Mouse (Mus musculus) brain, adult 2 months (tissue): ENCODE results near the gene Matn4.
A peak's percentile ranks its signal among the peaks of the same experiment; 100 is the strongest.

ENCODE experiments used
- DNase-seq: peaks from one replicate; pipeline ENCODE4 v3.0.0; 2011; ENCODE audit warnings: low read depth, low spot score

The Matn4 gene

GRCm38 (mm10) chr2:164436215-164436913 is 31.4 kb upstream of the Matn4 start:
- DNase-seq, result peak; percentile 55

- no peak for DNase-seq
These were observed 30.5 kb upstream of the Matn4 start for GRCm38 (mm10) chr2:164435216-164436090.

GRCm38 (mm10) chr2:164434681-164435080 is 29.7 kb upstream of the Matn4 start:
- no peak for DNase-seq

GRCm38 (mm10) chr2:164433278-164433895 is 28.4 kb upstream of the Matn4 start:
- DNase-seq, result no peak

GRCm38 (mm10) chr2:164432541-164433191 is 27.7 kb upstream of the Matn4 start:
- no peak for DNase-seq

GRCm38 (mm10) chr2:164431676-164432465 is 26.9 kb upstream of the Matn4 start:
- DNase-seq, result no peak

GRCm38 (mm10) chr2:164430697-164431096 is 25.7 kb upstream of the Matn4 start:
- DNase-seq, result no peak

GRCm38 (mm10) chr2:164429881-164430615 is 25.1 kb upstream of the Matn4 start:
- DNase-seq, result no peak

GRCm38 (mm10) chr2:164428451-164428850 is 23.5 kb upstream of the Matn4 start:
- DNase-seq, result no peak

GRCm38 (mm10) chr2:164426952-164427351 is 22.0 kb upstream of the Matn4 start:
- DNase-seq, result no peak

GRCm38 (mm10) chr2:164426121-164426520 is 21.2 kb upstream of the Matn4 start:
- DNase-seq, result no peak

- DNase-seq, result peak; percentile 48
These were observed 20.4 kb upstream of the Matn4 start for GRCm38 (mm10) chr2:164425401-164425800.

GRCm38 (mm10) chr2:164424406-164424805 is 19.4 kb upstream of the Matn4 start:
- no peak for DNase-seq

- no peak for DNase-seq
These were observed 18.5 kb upstream of the Matn4 start for GRCm38 (mm10) chr2:164423464-164423863.

- no peak for DNase-seq
These were observed 17.9 kb upstream of the Matn4 start for GRCm38 (mm10) chr2:164422675-164423393.

- no peak for DNase-seq
These were observed 17.0 kb upstream of the Matn4 start for GRCm38 (mm10) chr2:164421979-164422378.

GRCm38 (mm10) chr2:164421306-164421705 is 16.3 kb upstream of the Matn4 start:
- DNase-seq, result no peak

- DNase-seq, result no peak
These were observed 14.5 kb upstream of the Matn4 start for GRCm38 (mm10) chr2:164419489-164419888.

- no peak for DNase-seq
These were observed 13.4 kb upstream of the Matn4 start for GRCm38 (mm10) chr2:164418308-164418875.
